Mouse (Mus musculus): ENCODE measurements around the gene Eps8l1. TPM values are rescaled to one million over a fixed set of nuclear protein-coding genes. Genes with fewer than 3 reads are reported as not detected.
"Not testable (repeated sequence)": the region's sequence is repeated elsewhere in the genome, so short reads cannot be mapped to it uniquely, and the experiment has no call there.

Gene Eps8l1
- total RNA-seq (2021), result 1 to 10 TPM in 1 of 2 experiments, under 1 TPM in 1; 0.59 to 1.5 TPM
- long read RNA-seq, experiment 1, result 0 reads
- long read RNA-seq, experiment 2, result 0 reads

- intact Hi-C loops (cut with DNase I), result no loop called here
- peak in 1 of 2 experiments; percentile 1 for DNase-seq
Observed at GRCm38 (mm10) chr7:4460576-4461434, at the start of gene Eps8l1. Gene Eps8l1 (plus strand): TSS chr7:4460674.

- intact Hi-C loops (cut with DNase I); DNase-seq: not testable (repeated sequence)
Observed at GRCm38 (mm10) chr7:4412406-4412805, 48.1 kb upstream of the Eps8l1 start.

GRCm38 (mm10) chr7:4419681-4420080, 40.8 kb upstream of the Eps8l1 start:
- DNase-seq, result no peak
- intact Hi-C loops (cut with DNase I), result no loop called here

- intact Hi-C loops (cut with DNase I), result no loop called here
- DNase-seq, result no peak
Observed at GRCm38 (mm10) chr7:4420230-4420629, 40.2 kb upstream of the Eps8l1 start.

GRCm38 (mm10) chr7:4427161-4427912, 33.1 kb upstream of the Eps8l1 start:
- intact Hi-C loops (cut with DNase I), result loop anchor here (5.0 kb wide), 1 partner anchor 295 kb away; no protein-coding TSS in a partner anchor
- DNase-seq, result peak; percentile 59 to 76

- intact Hi-C loops (cut with DNase I), result no loop called here
- no peak for DNase-seq
Observed at GRCm38 (mm10) chr7:4430246-4430844, 30.1 kb upstream of the Eps8l1 start.

GRCm38 (mm10) chr7:4431548-4431947, 28.9 kb upstream of the Eps8l1 start:
- DNase-seq, result peak; percentile 57 to 65
- intact Hi-C loops (cut with DNase I), result no loop called here

GRCm38 (mm10) chr7:4432026-4432425, 28.4 kb upstream of the Eps8l1 start:
- intact Hi-C loops (cut with DNase I), result no loop called here
- no peak for DNase-seq

GRCm38 (mm10) chr7:4437721-4438120, 22.8 kb upstream of the Eps8l1 start:
- intact Hi-C loops (cut with DNase I), result no loop called here
- DNase-seq, result no peak

- no peak for DNase-seq
- intact Hi-C loops (cut with DNase I), result no loop called here
Observed at GRCm38 (mm10) chr7:4440549-4440948, 19.9 kb upstream of the Eps8l1 start.

GRCm38 (mm10) chr7:4445216-4445791, 15.2 kb upstream of the Eps8l1 start, which contains the start of gene Rdh13:
Gene Rdh13 (minus strand): TSS chr7:4445649.
- intact Hi-C loops (cut with DNase I), result loop anchor here (5.0 kb wide), 1 partner anchor 357 kb away; no protein-coding TSS in a partner anchor
- DNase-seq, result peak; percentile 78 to 84

GRCm38 (mm10) chr7:4447138-4447537, 13.3 kb upstream of the Eps8l1 start:
- no peak for DNase-seq
- intact Hi-C loops (cut with DNase I), result loop anchor here (5.0 kb wide), 1 partner anchor 355 kb away; no protein-coding TSS in a partner anchor

GRCm38 (mm10) chr7:4448439-4448838, 12.0 kb upstream of the Eps8l1 start:
- DNase-seq, result no peak
- intact Hi-C loops (cut with DNase I), result loop anchor here (5.0 kb wide), 1 partner anchor 354 kb away; no protein-coding TSS in a partner anchor

GRCm38 (mm10) chr7:4449211-4449610, 11.3 kb upstream of the Eps8l1 start:
- intact Hi-C loops (cut with DNase I), result loop anchor here (5.0 kb wide), 1 partner anchor 353 kb away; no protein-coding TSS in a partner anchor

GRCm38 (mm10) chr7:4452644-4453043, 7.8 kb upstream of the Eps8l1 start:
- intact Hi-C loops (cut with DNase I), result no loop called here
- DNase-seq, result no peak

More at GRCm38 (mm10) chr7:4449211-4449610, 11.3 kb upstream of the Eps8l1 start:
- DNase-seq, result no peak

- DNase-seq, result no peak
- intact Hi-C loops (cut with DNase I), result no loop called here
Observed at GRCm38 (mm10) chr7:4464194-4464824, 3.8 kb downstream of the Eps8l1 start.

GRCm38 (mm10) chr7:4467801-4468200, 7.3 kb downstream of the Eps8l1 start:
- DNase-seq, result no peak
- intact Hi-C loops (cut with DNase I), result no loop called here

- DNase-seq, result peak in 1 of 2 experiments; percentile 39
Observed at GRCm38 (mm10) chr7:4470275-4471178, 10.1 kb downstream of the Eps8l1 start.

GRCm38 (mm10) chr7:4471179-4471555, 10.7 kb downstream of the Eps8l1 start:
- intact Hi-C loops (cut with DNase I), result no loop called here
- peak; percentile 70 to 75 for DNase-seq

More at GRCm38 (mm10) chr7:4470275-4471178, 10.1 kb downstream of the Eps8l1 start:
- intact Hi-C loops (cut with DNase I), result no loop called here

All from gastrocnemius, postnatal 36 days (tissue).